In genomic region chr8:49035519-49035918, GRCm38 (mm10) we compare ENCODE assay signal across 8 mouse cellular contexts.
DNase-seq lines count a peak whose midpoint lies in the region; ATAC-seq and TF ChIP-seq lines count a peak whose summit lies in the region.

No protein-coding gene starts in this region.

- intact Hi-C loops in heart, adult 2 months (cut with DNase I): loop anchor here (5.0 kb wide), 1 partner anchor 813 kb away; no protein-coding TSS in a partner anchor

- WGBS in heart, adult 2 months: 45% methylated on average over 8 of the region's 8 CpGs
- WGBS in heart, embryonic 12.5 days: 45% methylated on average over 8 of the region's 8 CpGs
- 38% methylated on average over 8 of the region's 8 CpGs for WGBS in embryonic facial prominence, embryonic 11.5 days
- WGBS in midbrain, embryonic 14.5 days: 23% methylated on average over 8 of the region's 8 CpGs

- TF ChIP-seq POLR2A in heart, adult 2 months (IDR thresholded peaks at IDR 0.05; ENCODE audit: insufficient read depth, low read depth, low read length): no peak

- H3K27ac ChIP-seq in heart, adult 2 months: no peak overlapping the region
- H3K27ac ChIP-seq in heart, embryonic 12.5 days (ENCODE audit: poor library complexity, severe bottlenecking): no peak overlapping the region
- no peak overlapping the region for H3K27ac ChIP-seq in embryonic facial prominence, embryonic 11.5 days (replicated peaks; ENCODE audit: low read depth, low read length)
- H3K27ac ChIP-seq in midbrain, embryonic 14.5 days (replicated peaks; ENCODE audit: low read depth, low read length): no peak overlapping the region

- no peaks in the 10 kb centered on the region for H3K4me1 ChIP-seq in heart, adult 2 months (ENCODE audit: control insufficient read depth, insufficient read depth, low read length)
- no peaks in the 10 kb centered on the region for H3K4me1 ChIP-seq in heart, embryonic 12.5 days (replicated peaks)
- H3K4me1 ChIP-seq in embryonic facial prominence, embryonic 11.5 days (ENCODE audit: control insufficient read depth, insufficient read depth, low read length): no peaks in the 10 kb centered on the region
- no peaks in the 10 kb centered on the region for H3K4me1 ChIP-seq in midbrain, embryonic 14.5 days (ENCODE audit: control insufficient read depth, insufficient read depth, low read length)

- no peak for ATAC-seq in heart, embryonic 12.5 days (ENCODE audit: insufficient number of reproducible peaks, low FRiP score)
- ATAC-seq in embryonic facial prominence, embryonic 11.5 days (replicated peaks; ENCODE audit: insufficient number of reproducible peaks, low FRiP score, low TSS enrichment, low read depth): no peak
- ATAC-seq in midbrain, embryonic 14.5 days (ENCODE audit: low FRiP score, low TSS enrichment): no peak
- ATAC-seq in granulocyte monocyte progenitor cell, adult 5-6 weeks (replicated peaks; ENCODE audit: poor library complexity, severe bottlenecking): no peak

- H3K4me3 ChIP-seq in heart, adult 2 months: no peak overlapping the region
- H3K4me3 ChIP-seq in heart, embryonic 12.5 days: no peak overlapping the region
- H3K4me3 ChIP-seq in embryonic facial prominence, embryonic 11.5 days (ENCODE audit: low read depth, low read length): no peak overlapping the region
- H3K4me3 ChIP-seq in midbrain, embryonic 14.5 days (replicated peaks; ENCODE audit: low read depth, low read length): no peak overlapping the region

- H3K27me3 ChIP-seq in heart, adult 2 months (ENCODE audit: control insufficient read depth, insufficient read depth, low read length): no peaks in the 10 kb centered on the region
- no peaks in the 10 kb centered on the region for H3K27me3 ChIP-seq in heart, embryonic 12.5 days (replicated peaks)
- no peaks in the 10 kb centered on the region for H3K27me3 ChIP-seq in embryonic facial prominence, embryonic 11.5 days (ENCODE audit: control insufficient read depth, insufficient read depth, low read length)
- no peaks in the 10 kb centered on the region for H3K27me3 ChIP-seq in midbrain, embryonic 14.5 days (ENCODE audit: control insufficient read depth, insufficient read depth, low read length)

- peak; percentile 65 for TF ChIP-seq CTCF in heart, adult 2 months (IDR thresholded peaks at IDR 0.05)

- no peak for DNase-seq in heart, adult 2 months
- peak; percentile 78 for DNase-seq in ES-CJ7 (ENCODE audit: low read depth, low spot score)
- peak; percentile 68 for DNase-seq in embryonic facial prominence, embryonic 11.5 days (ENCODE audit: low spot score)
- peak; percentile 30 to 50 for DNase-seq in kidney, postnatal 36 days
- peak; percentile 79 for DNase-seq in midbrain, embryonic 14.5 days
- DNase-seq in cerebellum, postnatal 4 days (ENCODE audit: low spot score in 2 of 2): no peak

- no peak for TF ChIP-seq EP300 in heart, adult 2 months (IDR thresholded peaks at IDR 0.05; ENCODE audit: insufficient read depth, low read depth, low read length)

- H3K9ac ChIP-seq in heart, adult 2 months (ENCODE audit: low read depth, low read length): no peak overlapping the region
- no peak overlapping the region for H3K9ac ChIP-seq in heart, embryonic 12.5 days
- H3K9ac ChIP-seq in embryonic facial prominence, embryonic 11.5 days (replicated peaks; ENCODE audit: low read length): no peak overlapping the region
- H3K9ac ChIP-seq in midbrain, embryonic 14.5 days (replicated peaks; ENCODE audit: low read length): no peak overlapping the region

- H3K36me3 ChIP-seq in heart, adult 2 months (ENCODE audit: control insufficient read depth, insufficient read depth, low read length): no peaks in the 10 kb centered on the region
- H3K36me3 ChIP-seq in heart, embryonic 12.5 days: no peaks in the 10 kb centered on the region
- H3K36me3 ChIP-seq in embryonic facial prominence, embryonic 11.5 days (replicated peaks; ENCODE audit: control insufficient read depth, insufficient read depth, low read depth, low read length): no peaks in the 10 kb centered on the region
- no peaks in the 10 kb centered on the region for H3K36me3 ChIP-seq in midbrain, embryonic 14.5 days (ENCODE audit: control insufficient read depth, insufficient read depth, low read length)

- H3K9me3 ChIP-seq in heart, embryonic 12.5 days (replicated peaks): peaks cover 4% of the 10 kb centered on the region; the same call in 1 of the 2 replicates
- no peaks in the 10 kb centered on the region for H3K9me3 ChIP-seq in embryonic facial prominence, embryonic 11.5 days (replicated peaks; ENCODE audit: control insufficient read depth, low read length)
- H3K9me3 ChIP-seq in midbrain, embryonic 14.5 days (ENCODE audit: control insufficient read depth, low read length): no peaks in the 10 kb centered on the region; the same call in 1 of the 2 replicates

- H3K79me2 ChIP-seq in heart, adult 2 months (replicated peaks; ENCODE audit: control insufficient read depth, insufficient read depth, low read length): no peaks in the 10 kb centered on the region

- no peak overlapping the region for H3K4me2 ChIP-seq in heart, embryonic 12.5 days
- no peak overlapping the region for H3K4me2 ChIP-seq in embryonic facial prominence, embryonic 11.5 days (ENCODE audit: low read depth, low read length)
- no peak overlapping the region for H3K4me2 ChIP-seq in midbrain, embryonic 14.5 days (ENCODE audit: low read length)

Comparison
In these comparisons a context has a peak if more than half of its experiments do, and no peak if none do; other contexts are left out.
1. DNase-seq: peak in ES-CJ7 (single experiment), embryonic facial prominence, embryonic 11.5 days (single experiment), kidney, postnatal 36 days (2 of 2) and midbrain, embryonic 14.5 days (single experiment); none in heart, adult 2 months (0 of 2) and cerebellum, postnatal 4 days (0 of 2).